Mouse (Mus musculus) kidney, embryonic 14.5 days (tissue): Measurements from ENCODE around the gene Vps54. TPM values are rescaled to one million over a fixed set of nuclear protein-coding genes. Genes with fewer than 3 reads are reported as not detected.

Experiments used
- ATAC-seq: fragments of 200-750 bp; cut with Nextera tagmentation; 2 replicates; pipeline ENCODE4 v1.8.0; 2017; ENCODE audit warnings: moderate number of reproducible peaks, mild to moderate bottlenecking, moderate TSS enrichment, moderate library complexity; ENCODE audit not compliant: low FRiP score, low TSS enrichment
- H3K27ac ChIP-seq: fragments of 300-500 bp; sonication (generic); 2 replicates; pipeline ENCODE4 v1.5.1; 2014; ENCODE audit warnings: low read depth, mild to moderate bottlenecking, low read length, moderate library complexity, mixed read lengths
- H3K27me3 ChIP-seq: fragments of 300-500 bp; sonication (generic); 2 replicates; pipeline ENCODE4 v1.6.1; 2014; ENCODE audit warnings: mild to moderate bottlenecking, low read length; ENCODE audit not compliant: control insufficient read depth, insufficient read depth
- H3K36me3 ChIP-seq: fragments of 300-500 bp; sonication (generic); 2 replicates; pipeline ENCODE4 v1.6.1; 2014; ENCODE audit warnings: low read length, mixed read lengths; ENCODE audit not compliant: control insufficient read depth, insufficient read depth
- H3K4me1 ChIP-seq: fragments of 300-500 bp; sonication (generic); 2 replicates; pipeline ENCODE4 v1.6.1; 2014; ENCODE audit warnings: low read length, mixed read lengths; ENCODE audit not compliant: control insufficient read depth, insufficient read depth
- H3K4me2 ChIP-seq: fragments of 300-500 bp; sonication (generic); replicated peaks from 2 replicates; pipeline ENCODE4 v1.6.1; 2014; ENCODE audit warnings: low read depth, mild to moderate bottlenecking, low read length
- H3K4me3 ChIP-seq: fragments of 300-500 bp; sonication (generic); 2 replicates; pipeline ENCODE4 v1.5.1; 2014; ENCODE audit warnings: mild to moderate bottlenecking, low read length
- H3K9ac ChIP-seq: fragments of 300-500 bp; sonication (generic); 2 replicates; pipeline ENCODE4 v1.6.1; 2014; ENCODE audit warnings: low read depth, mild to moderate bottlenecking, low read length, moderate library complexity
- H3K9me3 ChIP-seq: fragments of 300-500 bp; sonication (generic); 2 replicates; pipeline ENCODE4 v1.6.1; 2016; ENCODE audit warnings: low read length; ENCODE audit not compliant: control insufficient read depth
- WGBS: fragments of 180-500 bp; shearing (Covaris S2); extraction: QIAGEN DNeasy Blood & Tissue Kit; methylation state at CpG from one replicate; pipeline ENCODE4 v1.1.7; 2014; 5-methylcytosine and 5-hydroxymethylcytosine counted together
- microRNA counts: library from miRNA; unstranded; fragments of <30 nt; microRNA quantifications from one replicate; lab custom pipeline; 2017
- microRNA-seq: library from miRNA; unstranded; fragments of <30 nt; microRNA quantifications from one replicate; pipeline ENCODE4, GENCODE M21; 2016
- polyA plus RNA-seq: library from polyadenylated mRNA; unstranded; fragments of >200 nt; fragmentation: Nextera tagmentation; extraction: Ambion mirVana; gene quantifications from 2 replicates; pipeline ENCODE4 v1.2.1, GENCODE M21; 2014

Gene Vps54
- polyA plus RNA-seq, 1 experiment from 2014 or later: 19.9 TPM

GRCm38 (mm10) chr11:21370399-21371121 is 131.5 kb downstream of the Vps54 start:
- H3K4me3 ChIP-seq: peak overlapping the region; percentile 49
- no peaks in the 10 kb centered on the region for H3K36me3 ChIP-seq
- peak overlapping the region; percentile 58 for H3K9ac ChIP-seq
- H3K27ac ChIP-seq: peak overlapping the region; percentile 92
- H3K4me2 ChIP-seq: peak overlapping the region; percentile 58
- peak; percentile 95 for ATAC-seq
- under 1% methylated on average over 47 of the region's 69 CpGs for WGBS
- H3K9me3 ChIP-seq: no peaks in the 10 kb centered on the region
- no peaks in the 10 kb centered on the region for H3K27me3 ChIP-seq
- no peaks in the 10 kb centered on the region for H3K4me1 ChIP-seq

MicroRNAs within 50 kb of the gene (microRNA counts, 519-probe panel; counts per million panel counts)
- microRNA mmu-miR-1933-3p (lab: Ali Mortazavi, UCI): not detected
- microRNA mmu-miR-1933-5p (lab: Ali Mortazavi, UCI): not detected

Small RNA genes lying within 50 kb of the gene (microRNA-seq; reads per million reads assigned to microRNA genes)
- 0.63 reads per million for gene Mir1933

Other genes starting within 250 kb of the Vps54 start
- gene Peli1, start 148.0 kb upstream of the Vps54 start, polyA plus RNA-seq: 46.2 and 59.6 TPM in 2 replicates
- gene Ugp2, start 131.9 kb downstream of the Vps54 start, polyA plus RNA-seq: 68.9 and 71.1 TPM in 2 replicates